Mouse (Mus musculus) hindbrain, embryonic 16.5 days (tissue): ENCODE results near the gene Hoxa10. TPM values are rescaled to one million over a fixed set of nuclear protein-coding genes. Genes with fewer than 3 reads are reported as not detected.

ENCODE experiments used
- ATAC-seq: fragments of 200-750 bp; cut with Nextera tagmentation; 2 replicates; pipeline ENCODE4 v1.8.0; 2017; ENCODE audit warnings: moderate TSS enrichment, moderate library complexity
- H3K27ac ChIP-seq: fragments of 300-500 bp; sonication (generic); 2 replicates; pipeline ENCODE4 v1.5.1; 2014; ENCODE audit warnings: low read depth, mild to moderate bottlenecking, control low read depth, low read length, moderate library complexity
- H3K27me3 ChIP-seq: fragments of 300-500 bp; sonication (generic); replicated peaks from 2 replicates; pipeline ENCODE4 v1.6.1; 2014; ENCODE audit warnings: low read length; ENCODE audit not compliant: control insufficient read depth, insufficient read depth
- H3K36me3 ChIP-seq: fragments of 300-500 bp; sonication (generic); 2 replicates; pipeline ENCODE4 v1.6.1; 2014; ENCODE audit warnings: mild to moderate bottlenecking, low read length, moderate library complexity, mixed read lengths; ENCODE audit not compliant: control insufficient read depth, insufficient read depth
- H3K4me1 ChIP-seq: fragments of 300-500 bp; sonication (generic); 2 replicates; pipeline ENCODE4 v1.6.1; 2014; ENCODE audit warnings: low read depth, low read length; ENCODE audit not compliant: control insufficient read depth, insufficient read depth
- H3K4me2 ChIP-seq: fragments of 300-500 bp; sonication (generic); 2 replicates; pipeline ENCODE4 v1.6.1; 2014; ENCODE audit warnings: mild to moderate bottlenecking, low read length, control low read depth, moderate library complexity
- H3K4me3 ChIP-seq: fragments of 300-500 bp; sonication (generic); 2 replicates; pipeline ENCODE4 v1.5.1; 2014; ENCODE audit warnings: mild to moderate bottlenecking, low read length, control low read depth, moderate library complexity
- H3K9ac ChIP-seq: fragments of 300-500 bp; sonication (generic); 2 replicates; pipeline ENCODE4 v1.6.1; 2014; ENCODE audit warnings: low read depth, mild to moderate bottlenecking, control low read depth, low read length, moderate library complexity
- H3K9me3 ChIP-seq: fragments of 300-500 bp; sonication (generic); 2 replicates; pipeline ENCODE4 v1.6.1; 2014; ENCODE audit warnings: mild to moderate bottlenecking, low read length, moderate library complexity; ENCODE audit not compliant: control insufficient read depth
- WGBS: fragments of 180-500 bp; shearing (Covaris S2); extraction: QIAGEN DNeasy Blood & Tissue Kit; methylation state at CpG from one replicate; pipeline ENCODE4 v1.1.7; 2014; 5-methylcytosine and 5-hydroxymethylcytosine counted together
- polyA plus RNA-seq: library from polyadenylated mRNA; unstranded; fragments of >200 nt; fragmentation: Nextera tagmentation; extraction: Ambion mirVana; gene quantifications from 2 replicates; pipeline ENCODE4 v1.2.1, GENCODE M21; 2015

Hoxa10 gene
- polyA plus RNA-seq, 1 experiment from 2014 or later = not detected

GRCm38 (mm10) chr6:52235267-52235666, 5.4 kb downstream of the Hoxa10 start:
- Histone ChIP-seq H3K4me1 (peaks cover 2% of the 10 kb centered on the region; the same call in 1 of the 2 replicates), H3K27ac (no peak overlapping the region), H3K36me3 (no peaks in the 10 kb centered on the region), H3K9ac (no peak overlapping the region), H3K4me3 (no peak overlapping the region), H3K9me3 (no peaks in the 10 kb centered on the region), H3K27me3 (peaks cover 79% of the 10 kb centered on the region), H3K4me2 (no peak overlapping the region)
- WGBS = 30% methylated on average over 9 of the region's 9 CpGs
- ATAC-seq = no peak

- H3K9ac ChIP-seq = no peak overlapping the region
- peaks cover 78% of the 10 kb centered on the region for H3K27me3 ChIP-seq
- under 1% methylated on average over 52 of the region's 68 CpGs for WGBS
- H3K27ac ChIP-seq = no peak overlapping the region
- H3K9me3 ChIP-seq = no peaks in the 10 kb centered on the region
- H3K4me3 ChIP-seq = no peak overlapping the region
- no peak overlapping the region for H3K4me2 ChIP-seq
- no peak for ATAC-seq
- no peaks in the 10 kb centered on the region for H3K36me3 ChIP-seq
- H3K4me1 ChIP-seq = no peaks in the 10 kb centered on the region
Observed at GRCm38 (mm10) chr6:52234428-52235140, 6.1 kb downstream of the Hoxa10 start.

- H3K27ac ChIP-seq = no peak overlapping the region
- H3K4me3 ChIP-seq = no peak overlapping the region
- no peak for ATAC-seq
- H3K9ac ChIP-seq = no peak overlapping the region
- H3K4me1 ChIP-seq = no peaks in the 10 kb centered on the region
- H3K27me3 ChIP-seq = peaks cover 80% of the 10 kb centered on the region
- no peak overlapping the region for H3K4me2 ChIP-seq
- WGBS = 1% methylated on average over 65 of the region's 70 CpGs
- no peaks in the 10 kb centered on the region for H3K9me3 ChIP-seq
- H3K36me3 ChIP-seq = no peaks in the 10 kb centered on the region
Observed at GRCm38 (mm10) chr6:52233546-52234427, 6.9 kb downstream of the Hoxa10 start.

- no peak for ATAC-seq
- 3% methylated on average over 23 of the region's 23 CpGs for WGBS
- Histone ChIP-seq H3K4me1 (no peaks in the 10 kb centered on the region), H3K27ac (no peak overlapping the region), H3K27me3 (peaks cover 82% of the 10 kb centered on the region), H3K4me2 (no peak overlapping the region), H3K36me3 (no peaks in the 10 kb centered on the region), H3K9ac (no peak overlapping the region), H3K4me3 (no peak overlapping the region), H3K9me3 (no peaks in the 10 kb centered on the region)
Observed at GRCm38 (mm10) chr6:52232984-52233545, 7.6 kb downstream of the Hoxa10 start.

- Histone ChIP-seq H3K9ac (no peak overlapping the region), H3K9me3 (no peaks in the 10 kb centered on the region), H3K36me3 (no peaks in the 10 kb centered on the region), H3K4me2 (no peak overlapping the region), H3K27ac (no peak overlapping the region), H3K4me1 (no peaks in the 10 kb centered on the region), H3K4me3 (no peak overlapping the region), H3K27me3 (peaks cover 81% of the 10 kb centered on the region)
- 0% methylated on average over 18 of the region's 18 CpGs for WGBS
- ATAC-seq = no peak
Observed at GRCm38 (mm10) chr6:52232568-52232965, 8.1 kb downstream of the Hoxa10 start.

- H3K27me3 ChIP-seq = peaks cover 81% of the 10 kb centered on the region
- H3K4me1 ChIP-seq = no peaks in the 10 kb centered on the region
- no peak overlapping the region for H3K27ac ChIP-seq
- H3K9ac ChIP-seq = no peak overlapping the region
- H3K4me3 ChIP-seq = no peak overlapping the region
- no peaks in the 10 kb centered on the region for H3K9me3 ChIP-seq
- no peak overlapping the region for H3K4me2 ChIP-seq
- no peak for ATAC-seq
- 1% methylated on average over 18 of the region's 18 CpGs for WGBS
- no peaks in the 10 kb centered on the region for H3K36me3 ChIP-seq
Observed at GRCm38 (mm10) chr6:52231885-52232567, 8.6 kb downstream of the Hoxa10 start.

- no peaks in the 10 kb centered on the region for H3K9me3 ChIP-seq
- H3K9ac ChIP-seq = no peak within 1 kb of the TSS
- ATAC-seq = no peak
- 2% methylated on average over 22 of the region's 36 CpGs for WGBS
- peaks cover 78% of the 10 kb centered on the region for H3K27me3 ChIP-seq
- no peak within 1 kb of the TSS for H3K4me2 ChIP-seq
- H3K4me3 ChIP-seq = no peak within 1 kb of the TSS
- no peaks in the 10 kb centered on the region for H3K36me3 ChIP-seq
- no peak within 1 kb of the TSS for H3K27ac ChIP-seq
- H3K4me1 ChIP-seq = no peaks in the 10 kb centered on the region
Observed at GRCm38 (mm10) chr6:52230516-52231165, 10.0 kb downstream of the Hoxa10 start, which contains the start of gene Hoxa9. Gene Hoxa9, minus strand, starts transcription at chr6:52231089.

GRCm38 (mm10) chr6:52229558-52230416, 10.9 kb downstream of the Hoxa10 start:
- Histone ChIP-seq H3K27me3 (peaks cover 77% of the 10 kb centered on the region), H3K9ac (no peak overlapping the region), H3K4me2 (no peak overlapping the region), H3K9me3 (no peaks in the 10 kb centered on the region), H3K36me3 (no peaks in the 10 kb centered on the region), H3K27ac (no peak overlapping the region), H3K4me1 (no peaks in the 10 kb centered on the region), H3K4me3 (no peak overlapping the region; the same call in 1 of the 2 replicates)
- 1% methylated on average over 43 of the region's 44 CpGs for WGBS
- ATAC-seq = no peak
